ENCODE assay signal across 8 mouse cellular contexts in genomic region chr7:40901201-40901600, GRCm38 (mm10). TPM values are rescaled to one million over a fixed set of nuclear protein-coding genes. Genes with fewer than 3 reads are reported as not detected.
DNase-seq lines count a peak whose midpoint lies in the region; ATAC-seq and TF ChIP-seq lines count a peak whose summit lies in the region.

No protein-coding gene starts in this region.

- no peak for TF ChIP-seq POLR2A in cerebellum, adult 2 months (IDR thresholded peaks at IDR 0.05; ENCODE audit: borderline replicate concordance, insufficient read depth, low read length)

- no peak overlapping the region for H3K27ac ChIP-seq in cerebellum, adult 2 months (ENCODE audit: insufficient read depth, low read length)
- peak overlapping the region; percentile 7; the same call in 1 of the 2 replicates for H3K27ac ChIP-seq in hindbrain, embryonic 14.5 days

- H3K9ac ChIP-seq in hindbrain, embryonic 14.5 days = peak overlapping the region; percentile 65; the same call in 1 of the 2 replicates

- H3K27me3 ChIP-seq in cerebellum, adult 2 months (ENCODE audit: control insufficient read depth, insufficient read depth, low read length) = no peaks in the 10 kb centered on the region; the same call in 1 of the 2 replicates
- H3K27me3 ChIP-seq in hindbrain, embryonic 14.5 days (ENCODE audit: control insufficient read depth, insufficient read depth, low read length) = 0 out of 2 replicates have a peak, but pooled peaks cover 10% of the 10 kb centered on the region

- TF ChIP-seq CTCF in cerebellum, adult 2 months (IDR thresholded peaks at IDR 0.05; ENCODE audit: borderline replicate concordance, insufficient read depth, low read depth, low read length) = peak; percentile 51

- peak; percentile 76 for DNase-seq in ES-CJ7 (ENCODE audit: low read depth, low spot score)
- DNase-seq in cerebellum, adult 2 months = peak; percentile 42 to 45
- peak; percentile 79 for DNase-seq in forelimb bud, embryonic 11.5 days (ENCODE audit: low read depth, low spot score)
- peak; percentile 92 for DNase-seq in hindbrain, embryonic 14.5 days (ENCODE audit: low spot score)
- peak; percentile 87 to 88 for DNase-seq in layer of hippocampus, postnatal 14 days (ENCODE audit: low spot score in 2 of 2)
- peak; percentile 76 for DNase-seq in lung, postnatal 10 days
- peak; percentile 85 for DNase-seq in right cerebral cortex, postnatal 14 days

- no peak overlapping the region for H3K4me3 ChIP-seq in cerebellum, adult 2 months (replicated peaks; ENCODE audit: insufficient read depth, low read depth, low read length)
- H3K4me3 ChIP-seq in hindbrain, embryonic 14.5 days (replicated peaks; ENCODE audit: low read length) = peak overlapping the region; percentile 48

- peak overlapping the region; percentile 71 for H3K4me2 ChIP-seq in hindbrain, embryonic 14.5 days (replicated peaks)

- no peaks in the 10 kb centered on the region for H3K9me3 ChIP-seq in hindbrain, embryonic 14.5 days (ENCODE audit: control insufficient read depth, low read length)

- H3K36me3 ChIP-seq in hindbrain, embryonic 14.5 days (replicated peaks; ENCODE audit: control insufficient read depth, insufficient read depth) = no peaks in the 10 kb centered on the region

- WGBS in cerebellum, adult 2 months = 1% methylated on average over 16 of the region's 16 CpGs
- 3% methylated on average over 16 of the region's 16 CpGs for WGBS in hindbrain, embryonic 14.5 days

- no peaks in the 10 kb centered on the region for H3K4me1 ChIP-seq in cerebellum, adult 2 months (ENCODE audit: control insufficient read depth, insufficient read depth, low read length)
- H3K4me1 ChIP-seq in hindbrain, embryonic 14.5 days (replicated peaks; ENCODE audit: control insufficient read depth, insufficient read depth, low read length) = peaks cover 21% of the 10 kb centered on the region

- peak; percentile 87 for ATAC-seq in hindbrain, embryonic 14.5 days (ENCODE audit: low FRiP score)
- ATAC-seq in monocyte, adult 5-6 weeks (replicated peaks; ENCODE audit: insufficient number of reproducible peaks, low FRiP score, low TSS enrichment, poor library complexity, severe bottlenecking) = no peak

RNA-seq across cellular contexts. Expression of gene Vstm2b, which starts 3.1 kb away (rescaled TPM):
- 25.0 and 32.9 TPM in 2 replicates for polyA plus RNA-seq in cerebellum, adult 2 months (2012; rRNA removed)
- 39.1 and 41.4 TPM in 2 replicates for polyA plus RNA-seq in hindbrain, embryonic 14.5 days (2014; fragmentation: Nextera tagmentation; extraction: Ambion mirVana)
- 10 to 100 TPM; 54.5 to 55.0 TPM for total RNA-seq in layer of hippocampus, postnatal 14 days (2021)
- not detected in 3 replicates for total RNA-seq in monocyte, adult 5-6 weeks (2017)

Comparison
In these comparisons a context has a peak if more than half of its experiments do, and no peak if none do; other contexts are left out.
1. RNA of gene Vstm2b, which starts 3.1 kb away (total RNA-seq): 54.5 to 55.0 TPM in layer of hippocampus, postnatal 14 days; not detected in monocyte, adult 5-6 weeks; every median in the first group is over 10 times any median in the second.
2. Peak in every context shown above with its lines, with median percentiles within 50 percentile points of each other: DNase-seq.